Comparison of ENCODE assay signal across 23 mouse cellular contexts in genomic region chr3:126747628-126748027, GRCm38 (mm10).
"Had no signal": no experiment of that assay in that cellular context is flagged by ENCODE, and none has a peak within 500 bp of the region (broad histone marks: within the 10 kb centered on the region; RNA-seq: fewer than 3 reads in every experiment).

No protein-coding gene starts in this region.

- H3K9me3 ChIP-seq: limb, embryonic 10.5 days; limb, embryonic 13.5 days; liver, embryonic 12.5 days; liver, embryonic 15.5 days; lung, embryonic 15.5 days; megakaryocyte, embryonic 14.5 days; neural tube, embryonic 12.5 days; neural tube, embryonic 15.5 days; stomach, embryonic 15.5 days had no signal

- ATAC-seq: liver, embryonic 12.5 days had no signal

- H3K4me2 ChIP-seq: limb, embryonic 13.5 days; liver, embryonic 12.5 days; liver, embryonic 15.5 days; lung, embryonic 15.5 days; midbrain, embryonic 11.5 days; neural tube, embryonic 12.5 days; neural tube, embryonic 15.5 days; stomach, embryonic 15.5 days had no signal

- H3K9ac ChIP-seq: limb, embryonic 13.5 days; liver, embryonic 12.5 days; liver, embryonic 15.5 days; lung, embryonic 15.5 days; neural tube, embryonic 12.5 days; neural tube, embryonic 15.5 days; stomach, embryonic 15.5 days had no signal

- H3K27me3 ChIP-seq: limb, embryonic 13.5 days; liver, embryonic 12.5 days; liver, embryonic 15.5 days; lung, embryonic 15.5 days; megakaryocyte, embryonic 14.5 days; neural tube, embryonic 12.5 days; neural tube, embryonic 15.5 days; stomach, embryonic 15.5 days had no signal

- DNase-seq: kidney, postnatal 25 days; layer of hippocampus, adult 9-11 months; liver; lung, adult 18-20 months; lung, postnatal 10 days; lung, postnatal 36 days; midbrain, embryonic 14.5 days; retina, postnatal 1 day; right cerebral cortex, postnatal 25 days; spleen, adult 18-20 months; thymus, postnatal 36 days had no signal

- H3K4me1 ChIP-seq: liver, embryonic 12.5 days; liver, embryonic 15.5 days; stomach, embryonic 15.5 days had no signal

- H3K4me3 ChIP-seq: layer of hippocampus, adult 2 months; limb, embryonic 10.5 days; limb, embryonic 13.5 days; liver, embryonic 12.5 days; liver, embryonic 15.5 days; lung, embryonic 15.5 days; megakaryocyte, embryonic 14.5 days; neural tube, embryonic 12.5 days; neural tube, embryonic 15.5 days; stomach, embryonic 15.5 days had no signal

- H3K36me3 ChIP-seq: limb, embryonic 10.5 days; limb, embryonic 13.5 days; liver, embryonic 12.5 days; liver, embryonic 15.5 days; lung, embryonic 15.5 days; neural tube, embryonic 12.5 days; neural tube, embryonic 15.5 days; stomach, embryonic 15.5 days had no signal

- H3K27ac ChIP-seq: kidney, postnatal 0 days; layer of hippocampus, adult 2 months; limb, embryonic 10.5 days; limb, embryonic 13.5 days; liver, embryonic 12.5 days; liver, embryonic 15.5 days; lung, embryonic 15.5 days; neural tube, embryonic 12.5 days; neural tube, embryonic 15.5 days; stomach, embryonic 15.5 days had no signal
